Mouse (Mus musculus) ES-E14 (cell line): Measurements from ENCODE around the gene 4921504E06Rik. TPM values are rescaled to one million over a fixed set of nuclear protein-coding genes. Genes with fewer than 3 reads are reported as not detected.

ENCODE experiments used
- DNase-seq: peaks from one replicate; pipeline ENCODE4 v3.0.0-alpha.2; 2013; ENCODE audit warnings: low read depth, low spot score
- H3K27ac ChIP-seq: 2 replicates; pipeline ENCODE4 v1.5.1; 2012; ENCODE audit warnings: low read depth, mild to moderate bottlenecking, low read length, moderate library complexity, mixed read lengths; ENCODE audit not compliant: poor library complexity, insufficient read depth, severe bottlenecking
- H3K36me3 ChIP-seq: 2 replicates; pipeline ENCODE4 v1.6.1; 2012; ENCODE audit warnings: mild to moderate bottlenecking, low read length, moderate library complexity, mixed read lengths; ENCODE audit not compliant: control insufficient read depth, poor library complexity, insufficient read depth, severe bottlenecking
- H3K4me1 ChIP-seq, 2 experiments: fragments of 150-350 bp in 1 of 2; sonication (generic) in 1 of 2; 2 replicates each; pipeline ENCODE4 v1.6.1; 2012; ENCODE audit warnings: low read length in 2 of 2, mild to moderate bottlenecking in 1 of 2, mixed read lengths in 1 of 2; ENCODE audit not compliant: control insufficient read depth in 2 of 2, insufficient read depth in 2 of 2, poor library complexity in 1 of 2
- H3K4me3 ChIP-seq, 2 experiments: fragments of 150-350 bp in 1 of 2; sonication (generic) in 1 of 2; 2 replicates each; pipeline ENCODE4 v1.5.1; 2012; ENCODE audit warnings: low read length in 2 of 2, low read depth in 1 of 2, mild to moderate bottlenecking in 1 of 2, mixed read lengths in 1 of 2; ENCODE audit not compliant: insufficient read depth in 1 of 2, poor library complexity in 1 of 2, severe bottlenecking in 1 of 2
- H3K9ac ChIP-seq: 2 replicates; pipeline ENCODE4 v1.6.1; 2012; ENCODE audit warnings: low read depth, mild to moderate bottlenecking, low read length, mixed read lengths; ENCODE audit not compliant: poor library complexity, insufficient read depth, severe bottlenecking
- H3K9me3 ChIP-seq: fragments of 150-350 bp; sonication (generic); 2 replicates; pipeline ENCODE4 v1.6.1; 2012; ENCODE audit warnings: low read depth, mild to moderate bottlenecking, low read length; ENCODE audit not compliant: control insufficient read depth, insufficient read depth
- CHD2 ChIP-seq: IDR thresholded peaks from 2 replicates; pipeline ENCODE4 v1.6.1; 2014; ENCODE audit warnings: mild to moderate bottlenecking, low read depth, low read length, inconsistent platforms
- HCFC1 ChIP-seq: IDR thresholded peaks from 2 replicates; pipeline ENCODE4 v1.6.1; 2012; ENCODE audit warnings: low read length, inconsistent platforms, borderline replicate concordance; ENCODE audit not compliant: insufficient read depth
- MAFK ChIP-seq: IDR thresholded peaks from 2 replicates; pipeline ENCODE4 v1.6.1; 2014; ENCODE audit warnings: mild to moderate bottlenecking, low read depth, low read length, inconsistent platforms; ENCODE audit not compliant: insufficient read depth
- ZC3H11A ChIP-seq: IDR thresholded peaks from 2 replicates; pipeline ENCODE4 v1.6.1; 2012; ENCODE audit warnings: low read depth, mild to moderate bottlenecking, inconsistent platforms, low read length, borderline replicate concordance
- ZNF384 ChIP-seq: IDR thresholded peaks from 2 replicates; pipeline ENCODE4 v1.6.1; 2012; ENCODE audit warnings: low read depth, low read length, inconsistent platforms
- in situ Hi-C, 2 experiments: fragments of 600-800 bp; cut with MboI; formaldehyde crosslinking; loops; one replicate each; pipeline ENCODE4 v1.15.1; 2025; ENCODE audit warnings: low sequenced_read_pairs in 2 of 2, inconsistent platforms in 1 of 2; ENCODE audit not compliant: unreplicated experiment in 2 of 2
- total RNA-seq: library from RNA; depleted of rRNA; stranded (reverse); fragments of 300-350 nt; gene quantifications from 2 replicates; pipeline ENCODE4 v1.2.3, GENCODE M21; 2012

4921504E06Rik gene
- total RNA-seq, 1 experiment: not detected

DNA sequence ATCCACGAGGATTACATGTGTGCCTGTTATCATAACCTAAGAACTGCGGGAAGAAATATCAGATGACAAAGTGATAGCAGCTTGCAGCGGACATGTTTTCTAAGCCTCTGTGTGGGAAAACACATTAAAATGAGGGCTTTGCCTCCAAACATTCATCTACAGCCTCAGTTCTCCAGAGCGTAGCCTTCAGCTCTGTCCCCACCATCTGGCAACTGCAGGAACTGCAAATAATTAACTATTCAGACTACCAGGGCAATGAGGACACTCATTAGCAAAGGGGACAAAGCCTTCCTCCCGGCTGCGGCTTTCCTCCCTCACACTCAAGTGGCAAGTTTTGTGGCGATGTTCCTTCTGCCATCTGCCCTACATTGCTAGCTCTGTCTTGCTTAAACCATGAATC is 33.9 kb downstream of the 4921504E06Rik start:
- TF ChIP-seq MAFK (no peak), ZC3H11A (peak; percentile 48; the same call in 1 of the 2 replicates), ZNF384 (no peak), HCFC1 (no peak), CHD2 (no peak)
- in situ Hi-C loops: loop anchor here in 1 of 2 experiments (25.0 kb wide), 1 partner anchor 368 kb away; no protein-coding TSS in a partner anchor
- Histone ChIP-seq H3K4me1 (peaks cover 0 to 2% of the 10 kb centered on the region in 2 experiments; a peak in 1 of 4 replicates), H3K36me3 (no peaks in the 10 kb centered on the region), H3K4me3 (no peak overlapping the region), H3K9me3 (no peaks in the 10 kb centered on the region), H3K27ac (no peak overlapping the region), H3K9ac (no peak overlapping the region)
- DNase-seq: peak; percentile 54

GRCm38 (mm10) chr2:19517952-19518351 is 35.8 kb downstream of the 4921504E06Rik start:
- no peak overlapping the region for H3K27ac ChIP-seq
- no peak for DNase-seq
- no peaks in the 10 kb centered on the region for H3K36me3 ChIP-seq
- no peak for TF ChIP-seq ZNF384
- in situ Hi-C loops: loop anchor here in 1 of 2 experiments (25.0 kb wide), 1 partner anchor 369 kb away; no protein-coding TSS in a partner anchor
- H3K4me1 ChIP-seq: peaks cover 0 to 2% of the 10 kb centered on the region in 2 experiments; a peak in 1 of 4 replicates
- no peaks in the 10 kb centered on the region for H3K9me3 ChIP-seq
- H3K4me3 ChIP-seq: no peak overlapping the region
- H3K9ac ChIP-seq: 0 out of 2 replicates have a peak overlapping the region, but pooled peaks have one; percentile 11

GRCm38 (mm10) chr2:19512381-19512780 is 41.3 kb downstream of the 4921504E06Rik start:
- no peak overlapping the region for H3K4me3 ChIP-seq
- H3K27ac ChIP-seq: no peak overlapping the region
- H3K9me3 ChIP-seq: no peaks in the 10 kb centered on the region
- H3K4me1 ChIP-seq: no peaks in the 10 kb centered on the region
- DNase-seq: no peak
- no peak overlapping the region for H3K9ac ChIP-seq
- TF ChIP-seq CHD2 (no peak), ZC3H11A (no peak), ZNF384 (no peak)
- H3K36me3 ChIP-seq: no peaks in the 10 kb centered on the region
- in situ Hi-C loops: loop anchor here in 1 of 2 experiments (25.0 kb wide), 1 partner anchor 375 kb away; no protein-coding TSS in a partner anchor

GRCm38 (mm10) chr2:19511032-19511431 is 42.7 kb downstream of the 4921504E06Rik start:
- no peaks in the 10 kb centered on the region for H3K36me3 ChIP-seq
- no peaks in the 10 kb centered on the region for H3K9me3 ChIP-seq
- no peak for DNase-seq
- no peaks in the 10 kb centered on the region for H3K4me1 ChIP-seq
- in situ Hi-C loops: loop anchor here in 1 of 2 experiments (25.0 kb wide), 1 partner anchor 376 kb away; no protein-coding TSS in a partner anchor
- TF ChIP-seq CHD2 (no peak), ZC3H11A (no peak), HCFC1 (no peak), MAFK (no peak), ZNF384 (no peak)
- no peak overlapping the region for H3K9ac ChIP-seq
- no peak overlapping the region for H3K4me3 ChIP-seq
- H3K27ac ChIP-seq: no peak overlapping the region

GRCm38 (mm10) chr2:19505744-19506143 is 48.0 kb downstream of the 4921504E06Rik start:
- no peaks in the 10 kb centered on the region for H3K36me3 ChIP-seq
- H3K4me1 ChIP-seq: no peaks in the 10 kb centered on the region
- H3K27ac ChIP-seq: no peak overlapping the region
- no peak for DNase-seq
- no peak overlapping the region for H3K4me3 ChIP-seq
- in situ Hi-C loops: loop anchor here in 1 of 2 experiments (25.0 kb wide), 1 partner anchor 382 kb away; no protein-coding TSS in a partner anchor
- no peaks in the 10 kb centered on the region for H3K9me3 ChIP-seq
- H3K9ac ChIP-seq: no peak overlapping the region
- TF ChIP-seq CHD2 (no peak), ZC3H11A (no peak), HCFC1 (no peak), ZNF384 (no peak), MAFK (no peak)
